Mouse (Mus musculus) MEL (cell line): ENCODE results near the gene Dpyd. TPM values are rescaled to one million over a fixed set of nuclear protein-coding genes. Genes with fewer than 3 reads are reported as not detected.

Source experiments
- DNase-seq: peaks from one replicate; pipeline ENCODE4 v3.0.0; 2011; ENCODE audit warnings: low read depth, low spot score
- H3K27ac ChIP-seq: 2 replicates; pipeline ENCODE4 v1.5.1; 2012; ENCODE audit warnings: low read depth, mild to moderate bottlenecking, control low read depth, low read length, moderate library complexity; ENCODE audit not compliant: control insufficient read depth
- H3K27me3 ChIP-seq, 2 experiments: fragments of 150-350 bp in 1 of 2; sonication (generic) in 1 of 2; 2 replicates each; pipeline ENCODE4 v1.6.1; 2012; ENCODE audit warnings: low read length in 2 of 2, mild to moderate bottlenecking in 2 of 2, improper control_type of control experiment in 1 of 2, moderate library complexity in 1 of 2; ENCODE audit not compliant: insufficient read depth in 2 of 2, control insufficient read depth in 1 of 2
- H3K36me3 ChIP-seq, 2 experiments: 2 replicates each; pipeline ENCODE4 v1.6.1; 2012 to 2014; ENCODE audit warnings: low read length in 2 of 2, improper control_type of control experiment in 1 of 2, inconsistent platforms in 1 of 2, mild to moderate bottlenecking in 1 of 2; ENCODE audit not compliant: insufficient read depth in 2 of 2, control insufficient read depth in 1 of 2
- H3K4me1 ChIP-seq, 2 experiments: fragments of 150-350 bp in 1 of 2; sonication (generic) in 1 of 2; 2 replicates each; pipeline ENCODE4 v1.6.1; 2012; ENCODE audit warnings: low read length in 2 of 2, improper control_type of control experiment in 1 of 2, mild to moderate bottlenecking in 1 of 2; ENCODE audit not compliant: insufficient read depth in 2 of 2, control insufficient read depth in 1 of 2
- H3K4me3 ChIP-seq, 2 experiments: fragments of 150-350 bp in 1 of 2; sonication (generic) in 1 of 2; 2 replicates each; pipeline ENCODE4 v1.5.1; 2012; ENCODE audit warnings: low read depth in 2 of 2, low read length in 2 of 2, mild to moderate bottlenecking in 2 of 2, moderate library complexity in 2 of 2, control low read depth in 1 of 2, improper control_type of control experiment in 1 of 2; ENCODE audit not compliant: control insufficient read depth in 1 of 2, insufficient read depth in 1 of 2
- H3K79me2 ChIP-seq: 2 replicates; pipeline ENCODE4 v1.6.1; 2012; ENCODE audit warnings: mild to moderate bottlenecking, low read length, moderate library complexity; ENCODE audit not compliant: control insufficient read depth, poor library complexity, insufficient read depth
- H3K9ac ChIP-seq: 2 replicates; pipeline ENCODE4 v1.6.1; 2012; ENCODE audit warnings: low read depth, mild to moderate bottlenecking, control low read depth, low read length, moderate library complexity; ENCODE audit not compliant: control insufficient read depth, poor library complexity, severe bottlenecking
- H3K9me3 ChIP-seq: fragments of 150-350 bp; sonication (generic); replicated peaks from 2 replicates; pipeline ENCODE4 v1.6.1; 2012; ENCODE audit warnings: mild to moderate bottlenecking, low read length, improper control_type of control experiment, moderate library complexity; ENCODE audit not compliant: insufficient read depth
- BHLHE40 ChIP-seq: IDR thresholded peaks from 2 replicates; pipeline ENCODE4 v1.6.1; 2012; ENCODE audit warnings: low read depth, mild to moderate bottlenecking, inconsistent platforms, low read length, improper control_type of control experiment, borderline replicate concordance
- CHD2 ChIP-seq: IDR thresholded peaks from 2 replicates; pipeline ENCODE4 v1.6.1; 2011; ENCODE audit warnings: low read length, improper control_type of control experiment
- E2F4 ChIP-seq: IDR thresholded peaks from 2 replicates; pipeline ENCODE4 v1.6.1; 2011; ENCODE audit warnings: low read depth, low read length, improper control_type of control experiment, borderline replicate concordance
- EP300 ChIP-seq, 2 experiments: IDR thresholded peaks; 2 replicates each; pipeline ENCODE4 v1.6.1; 2011; ENCODE audit warnings: improper control_type of control experiment in 2 of 2, low read length in 2 of 2, low read depth in 1 of 2, mild to moderate bottlenecking in 1 of 2
- GABPA ChIP-seq: IDR thresholded peaks from 2 replicates; pipeline ENCODE4 v1.6.1; 2012; ENCODE audit warnings: low read depth, mild to moderate bottlenecking, inconsistent platforms, low read length, improper control_type of control experiment, moderate library complexity
- GATA1 ChIP-seq: IDR thresholded peaks from 2 replicates; pipeline ENCODE4 v1.6.1; 2011; ENCODE audit warnings: low read depth, low read length, improper control_type of control experiment
- HCFC1 ChIP-seq: IDR thresholded peaks from 2 replicates; pipeline ENCODE4 v1.6.1; 2012; ENCODE audit warnings: low read depth, mild to moderate bottlenecking, inconsistent platforms, low read length, improper control_type of control experiment, moderate library complexity
- JUND ChIP-seq: IDR thresholded peaks from 2 replicates; pipeline ENCODE4 v1.6.1; 2011; ENCODE audit warnings: low read depth, mild to moderate bottlenecking, improper control_type of control experiment, low read length
- MAFK ChIP-seq: IDR thresholded peaks from 2 replicates; pipeline ENCODE4 v1.6.1; 2011; ENCODE audit warnings: low read depth, mild to moderate bottlenecking, low read length, improper control_type of control experiment, borderline replicate concordance
- MAX ChIP-seq: IDR thresholded peaks from 2 replicates; pipeline ENCODE4 v1.6.1; 2011; ENCODE audit warnings: low read length, improper control_type of control experiment
- MAZ ChIP-seq: IDR thresholded peaks from 2 replicates; pipeline ENCODE4 v1.6.1; 2012; ENCODE audit warnings: low read depth, mild to moderate bottlenecking, inconsistent platforms, low read length, improper control_type of control experiment
- MEF2A ChIP-seq: IDR thresholded peaks from 2 replicates; pipeline ENCODE4 v1.6.1; 2014; ENCODE audit warnings: low read depth, mild to moderate bottlenecking, inconsistent platforms, low read length, improper control_type of control experiment; ENCODE audit not compliant: poor library complexity, insufficient replicate concordance, severe bottlenecking; ENCODE audit errors: extremely low read depth
- MXI1 ChIP-seq: IDR thresholded peaks from 2 replicates; pipeline ENCODE4 v1.6.1; 2011; ENCODE audit warnings: mild to moderate bottlenecking, low read depth, low read length, improper control_type of control experiment
- NRF1 ChIP-seq: IDR thresholded peaks from 2 replicates; pipeline ENCODE4 v1.6.1; 2014; ENCODE audit warnings: low read depth, mild to moderate bottlenecking, inconsistent platforms, low read length, improper control_type of control experiment, moderate library complexity; ENCODE audit not compliant: poor library complexity, insufficient read depth, severe bottlenecking
- RAD21 ChIP-seq: IDR thresholded peaks from 2 replicates; pipeline ENCODE4 v1.6.1; 2011; ENCODE audit warnings: mild to moderate bottlenecking, low read depth, low read length, improper control_type of control experiment
- SIN3A ChIP-seq: IDR thresholded peaks from 2 replicates; pipeline ENCODE4 v1.6.1; 2012; ENCODE audit warnings: low read length, improper control_type of control experiment, inconsistent platforms
- SMC3 ChIP-seq: IDR thresholded peaks from 2 replicates; pipeline ENCODE4 v1.6.1; 2011; ENCODE audit warnings: low read depth, low read length, improper control_type of control experiment
- TBP ChIP-seq: IDR thresholded peaks from 2 replicates; pipeline ENCODE4 v1.8.0; 2011; ENCODE audit warnings: low read depth, low read length, improper control_type of control experiment
- TCF12 ChIP-seq: IDR thresholded peaks from 2 replicates; pipeline ENCODE4 v1.6.1; 2014; ENCODE audit warnings: low read depth, mild to moderate bottlenecking, inconsistent platforms, low read length, improper control_type of control experiment, moderate library complexity
- UBTF ChIP-seq: IDR thresholded peaks from 2 replicates; pipeline ENCODE4 v1.6.1; 2012; ENCODE audit warnings: low read depth, mild to moderate bottlenecking, inconsistent platforms, low read length, improper control_type of control experiment, moderate library complexity, borderline replicate concordance; ENCODE audit not compliant: insufficient read depth
- USF2 ChIP-seq, 2 experiments: IDR thresholded peaks; 2 replicates each; pipeline ENCODE4 v1.6.1; 2011 to 2012; ENCODE audit warnings: improper control_type of control experiment in 2 of 2, low read length in 2 of 2, borderline replicate concordance in 1 of 2, inconsistent platforms in 1 of 2, low read depth in 1 of 2, mild to moderate bottlenecking in 1 of 2; ENCODE audit not compliant: insufficient read depth in 1 of 2
- ZKSCAN1 ChIP-seq: IDR thresholded peaks from 2 replicates; pipeline ENCODE4 v1.6.1; 2012; ENCODE audit warnings: low read depth, mild to moderate bottlenecking, inconsistent platforms, low read length, improper control_type of control experiment, moderate library complexity
- polyA plus RNA-seq, 2 experiments: library from polyadenylated mRNA; stranded (reverse) in 1 of 2; unstranded in 1 of 2; fragments of >175 nt in 1 of 2; fragments of >200 nt in 1 of 2; gene quantifications; 2 replicates each; pipeline versions ENCODE4 v1.2.1 to v1.2.4; 2012; ENCODE audit warnings: low replicate concordance in 2 of 2, low read depth in 1 of 2; ENCODE audit not compliant: insufficient read length in 2 of 2, insufficient read depth in 1 of 2, missing spikeins in 1 of 2
- total RNA-seq: library from RNA; depleted of rRNA; stranded (reverse); fragments of 300-350 nt; gene quantifications from 2 replicates; pipeline ENCODE4 v1.2.3, GENCODE M21; 2012

The Dpyd gene
- total and polyA plus RNA-seq, 3 experiments: not detected

- Histone ChIP-seq H3K27ac (no peak overlapping the region), H3K79me2 (no peaks in the 10 kb centered on the region), H3K9me3 (no peaks in the 10 kb centered on the region), H3K27me3 (no peaks in the 10 kb centered on the region), H3K4me1 (no peaks in the 10 kb centered on the region), H3K36me3 (no peaks in the 10 kb centered on the region), H3K4me3 (no peak overlapping the region), H3K9ac (no peak overlapping the region)
- no peak for DNase-seq
- TF ChIP-seq UBTF: no peak
- no peak for TF ChIP-seq GABPA
- TF ChIP-seq CHD2: no peak
- no peak for TF ChIP-seq SMC3
- no peak for TF ChIP-seq HCFC1
- no peak for TF ChIP-seq TCF12
- no peak for TF ChIP-seq ZKSCAN1
- TF ChIP-seq BHLHE40: no peak
- TF ChIP-seq SIN3A: no peak
- no peak for TF ChIP-seq EP300 (IDR thresholded peaks at IDR 0.05; ENCODE audit: low read depth in 1 of 2, low read length in 2 of 2)
- TF ChIP-seq GATA1: no peak
- TF ChIP-seq MEF2A: no peak
- TF ChIP-seq MXI1: no peak
- no peak for TF ChIP-seq MAX
- TF ChIP-seq MAFK: no peak
- no peak for TF ChIP-seq USF2 (IDR thresholded peaks at IDR 0.05; ENCODE audit: borderline replicate concordance in 1 of 2, insufficient read depth in 1 of 2, low read depth in 1 of 2, low read length in 2 of 2)
- TF ChIP-seq TBP: no peak
- TF ChIP-seq NRF1: no peak
- TF ChIP-seq JUND: no peak
- TF ChIP-seq, all 39 proteins: peak for 0
Measured at GRCm38 (mm10) chr3:119447559-119447958, 885.6 kb downstream of the Dpyd start.

GRCm38 (mm10) chr3:119464073-119464472 is 902.1 kb downstream of the Dpyd start:
- H3K27me3 ChIP-seq: no peaks in the 10 kb centered on the region
- DNase-seq: no peak
- no peaks in the 10 kb centered on the region for H3K9me3 ChIP-seq
- H3K9ac ChIP-seq: no peak overlapping the region
- H3K79me2 ChIP-seq: no peaks in the 10 kb centered on the region
- H3K4me3 ChIP-seq: no peak overlapping the region
- H3K36me3 ChIP-seq: no peaks in the 10 kb centered on the region
- TF ChIP-seq MEF2A: no peak
- TF ChIP-seq MXI1: no peak
- TF ChIP-seq RAD21: no peak
- TF ChIP-seq MAZ: no peak
- TF ChIP-seq E2F4: no peak
- TF ChIP-seq BHLHE40: no peak
- no peaks in the 10 kb centered on the region for H3K4me1 ChIP-seq
- H3K27ac ChIP-seq: no peak overlapping the region
